Mouse (Mus musculus): ENCODE measurements around the gene Sec24b.

DNA sequence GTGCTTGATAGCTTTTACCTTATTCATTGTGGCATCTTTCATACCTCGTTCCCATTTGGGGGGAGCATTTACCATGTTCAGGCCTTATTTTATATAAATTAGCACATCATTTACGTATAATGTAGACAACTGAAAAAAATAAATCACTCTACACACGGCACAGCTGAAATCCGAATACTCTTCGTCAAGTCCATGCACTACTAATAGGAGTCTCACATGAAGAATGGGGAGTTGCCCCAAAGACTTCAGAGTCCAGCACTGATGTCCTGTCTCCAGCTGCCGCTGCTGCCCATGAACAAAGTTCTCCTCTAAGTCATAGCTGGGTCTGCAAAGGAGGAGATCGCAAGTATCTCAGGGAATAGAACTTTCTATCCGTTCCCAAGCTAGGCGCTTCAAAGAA lies 15.9 kb upstream of the Sec24b start:
- no peak for TF ChIP-seq CTCF (IDR thresholded peaks at IDR 0.05; ENCODE audit: low read depth)
- no peak for TF ChIP-seq EP300 (IDR thresholded peaks at IDR 0.05; ENCODE audit: low read depth)
